Mouse (Mus musculus): ENCODE results near the gene Mrc2. TPM values are rescaled to one million over a fixed set of nuclear protein-coding genes. Genes with fewer than 3 reads are reported as not detected.

Gene Mrc2
- total RNA-seq, 2 experiments from 2014 or later, result 25.7 to 34.3 TPM

DNA sequence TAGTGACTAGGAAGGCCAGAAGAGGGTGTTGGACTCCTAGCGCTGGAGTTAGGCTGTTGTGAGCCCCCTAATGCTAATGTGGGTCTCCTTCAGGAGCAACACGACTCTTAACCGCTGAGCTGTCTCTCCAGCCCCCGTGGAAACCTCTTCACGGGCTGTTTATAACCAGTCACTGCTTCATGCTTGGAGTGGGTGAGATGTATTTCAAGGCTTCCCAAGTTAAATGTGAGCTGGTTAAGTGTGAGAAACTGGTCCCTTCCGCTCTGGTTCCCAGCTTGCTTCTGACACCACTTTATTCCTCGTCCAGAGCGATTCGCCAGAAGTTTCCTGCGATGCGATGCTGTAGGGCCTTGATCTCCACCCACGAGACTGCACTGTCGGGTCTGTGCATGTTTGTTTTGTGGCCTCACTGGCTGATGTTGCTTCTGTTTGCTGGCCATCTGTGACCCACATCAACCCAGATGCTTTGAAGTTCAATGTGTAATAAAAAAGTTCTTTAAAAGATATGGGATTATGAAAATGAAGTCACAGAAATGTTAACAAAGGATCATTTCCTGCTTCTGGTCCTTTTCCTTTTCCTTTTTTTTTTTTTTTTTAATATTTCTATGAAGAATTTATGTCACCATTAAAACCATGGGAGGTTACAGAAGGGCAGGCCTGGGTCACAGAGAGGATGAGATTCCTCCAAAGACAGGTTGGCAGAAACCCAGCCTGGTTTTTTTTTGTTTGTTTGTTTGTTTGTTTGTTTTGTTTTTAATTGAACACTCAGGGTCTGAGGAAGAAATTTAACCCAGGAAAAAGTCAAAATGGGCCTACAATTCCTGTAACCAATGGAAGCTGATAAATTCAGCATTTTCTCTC is 77.3 kb downstream of the Mrc2 start:
- intact Hi-C loops (cut with DNase I; ENCODE audit: low total_unique reads), result no loop called here
- no peak for DNase-seq

DNA sequence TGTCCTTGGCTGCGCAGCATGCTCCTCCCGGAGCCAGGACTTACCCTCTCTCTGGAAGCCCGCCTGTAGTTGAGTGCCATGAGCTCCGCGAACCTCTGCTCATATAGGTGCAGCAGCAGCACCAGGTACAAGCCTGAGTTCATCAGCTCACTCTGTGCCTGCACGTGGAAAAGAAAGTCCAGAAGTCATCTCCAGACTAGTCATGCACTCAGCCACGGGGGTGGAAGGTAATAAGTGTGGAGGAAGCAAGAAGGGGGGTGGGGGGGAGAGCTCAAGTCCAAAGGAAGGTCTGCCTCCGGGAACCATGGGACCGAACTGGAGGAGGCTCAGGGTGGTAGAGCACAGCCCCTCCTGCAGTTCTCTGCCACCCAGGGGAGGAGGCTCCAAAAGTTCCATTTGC is 79.4 kb downstream of the Mrc2 start:
- no peak for DNase-seq
- intact Hi-C loops (cut with DNase I; ENCODE audit: low total_unique reads), result no loop called here

DNA sequence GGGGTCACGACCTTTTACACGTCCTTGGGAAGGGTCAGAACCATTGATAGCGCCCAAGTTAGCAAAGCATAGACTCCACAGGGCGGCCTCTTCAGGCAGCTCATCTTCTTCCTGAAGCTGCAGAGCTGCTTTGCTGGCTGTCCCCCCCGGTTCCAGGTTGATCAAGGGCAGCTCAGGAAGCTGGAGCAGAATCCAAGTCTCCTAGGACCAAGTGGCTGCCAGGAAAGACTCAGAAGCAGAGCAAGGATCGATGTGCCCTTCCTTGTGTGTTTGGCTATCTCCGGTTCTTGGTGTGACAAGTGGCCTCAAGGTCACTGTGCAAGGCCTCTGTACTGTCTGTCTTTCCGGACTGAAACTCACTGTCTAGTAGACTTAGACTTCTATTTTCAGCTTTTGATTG is 81.4 kb downstream of the Mrc2 start:
- DNase-seq, result no peak
- intact Hi-C loops (cut with DNase I; ENCODE audit: low total_unique reads), result no loop called here

DNA sequence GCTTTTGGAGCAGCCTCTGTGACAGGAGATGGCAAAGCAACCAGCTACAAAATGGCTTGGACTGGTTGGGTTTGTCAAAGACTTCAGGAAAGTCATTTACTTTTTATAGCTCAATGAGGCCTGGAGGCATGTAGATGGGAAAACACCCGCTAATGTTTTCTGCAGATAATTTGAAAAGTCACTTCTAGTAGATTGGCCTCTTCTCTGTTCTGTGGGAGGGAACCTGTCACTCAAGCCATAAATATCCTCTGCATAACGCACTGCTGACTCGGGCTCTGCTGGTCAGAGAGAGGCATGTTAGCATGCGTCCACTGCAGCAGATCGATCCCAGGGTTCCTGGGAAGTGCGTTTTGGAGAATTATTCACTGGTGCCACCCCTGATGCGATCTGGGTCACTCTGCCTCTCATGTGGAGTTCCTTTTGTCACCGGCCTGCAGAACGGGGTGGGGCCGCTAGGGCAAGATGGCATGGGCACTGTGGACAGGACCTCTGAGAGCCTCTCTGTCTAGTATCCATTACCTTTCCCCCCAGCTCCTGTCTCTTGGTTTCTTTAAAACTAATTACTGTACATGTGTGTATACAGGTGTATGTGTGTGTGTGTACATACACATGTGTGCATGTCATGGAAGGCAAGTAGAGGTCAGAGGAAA is 82.2 kb downstream of the Mrc2 start:
- DNase-seq, result no peak
- intact Hi-C loops (cut with DNase I; ENCODE audit: low total_unique reads), result no loop called here

DNA sequence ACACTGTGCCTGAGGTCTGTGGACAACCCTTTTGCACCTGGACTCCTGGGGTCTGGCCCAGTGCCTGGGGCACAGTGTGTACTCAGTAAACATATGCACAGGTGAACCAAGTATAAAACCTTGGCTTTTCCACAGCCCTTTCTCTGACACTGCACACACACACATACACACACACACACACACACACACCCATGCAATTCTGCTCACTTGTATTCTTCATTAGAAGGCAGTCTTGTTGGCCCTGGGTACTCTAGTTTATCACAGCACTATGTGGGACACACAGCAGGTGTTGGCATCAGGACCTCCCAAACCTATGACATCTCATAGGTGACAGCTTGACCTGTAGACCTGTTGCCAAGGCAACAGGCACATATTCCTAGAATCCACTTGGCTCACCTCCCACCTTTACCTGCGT is 83.4 kb downstream of the Mrc2 start:
- intact Hi-C loops (cut with DNase I; ENCODE audit: low total_unique reads), result no loop called here
- no peak for DNase-seq

DNA sequence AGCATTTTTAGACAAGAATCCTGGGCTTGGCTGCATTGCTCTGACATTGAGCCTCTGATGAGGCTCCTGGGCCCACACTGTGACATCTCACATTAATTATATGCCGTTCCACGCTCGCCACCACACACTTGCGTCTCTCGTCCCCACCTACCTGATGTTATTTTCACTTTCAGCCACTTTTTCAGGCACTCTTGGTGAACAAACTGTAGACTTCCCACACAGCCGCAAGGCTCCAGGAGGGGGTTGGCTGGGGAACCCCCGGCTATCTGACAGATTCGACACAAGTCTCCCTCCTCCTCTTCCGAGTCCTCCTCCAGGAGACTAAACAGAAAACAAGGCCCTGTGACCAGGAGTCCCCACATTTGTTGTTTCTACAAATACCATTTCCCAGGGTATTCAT is 92.8 kb downstream of the Mrc2 start:
- no peak for DNase-seq
- intact Hi-C loops (cut with DNase I; ENCODE audit: low total_unique reads), result no loop called here

DNA sequence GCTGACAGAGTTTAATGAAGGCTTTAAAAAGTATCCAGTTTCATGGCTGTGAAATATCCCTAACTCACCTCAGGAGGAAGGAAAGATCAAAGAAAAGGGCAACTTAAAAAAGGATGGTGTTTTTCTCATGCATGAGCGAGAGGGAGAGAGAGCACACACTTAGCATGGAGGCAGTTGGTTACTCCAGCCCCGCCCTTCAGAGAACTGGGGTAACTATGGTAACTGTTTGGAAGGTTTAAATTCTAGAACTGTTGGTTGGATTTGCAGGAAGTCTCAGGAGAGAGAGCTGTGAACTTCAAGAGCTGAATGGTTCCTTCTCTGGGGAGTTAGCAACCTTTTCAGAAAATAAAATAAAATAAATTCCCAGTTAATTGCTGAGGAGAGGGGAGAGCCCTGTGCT is 96.2 kb downstream of the Mrc2 start:
- no peak for DNase-seq
- intact Hi-C loops (cut with DNase I; ENCODE audit: low total_unique reads), result no loop called here

DNA sequence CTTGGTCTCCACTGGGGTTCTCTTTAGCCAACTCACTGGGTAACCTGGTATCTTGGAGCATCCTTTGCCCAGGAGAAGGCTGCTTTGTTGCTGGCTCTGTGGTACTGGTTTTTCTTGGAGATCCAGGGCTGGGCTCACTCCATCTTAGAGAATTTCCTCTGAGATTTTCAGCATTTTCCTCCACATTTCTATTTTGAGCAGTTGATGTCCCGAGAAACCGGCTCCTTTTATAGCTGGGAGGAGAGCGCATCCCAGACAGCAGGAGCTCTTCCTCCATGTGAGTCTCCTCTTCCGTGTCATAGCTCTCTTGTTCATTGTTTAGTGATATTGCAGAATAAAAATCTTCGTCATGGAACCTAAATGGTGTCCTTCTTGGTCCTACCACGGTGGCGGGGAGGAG is 97.8 kb downstream of the Mrc2 start:
- no peak for DNase-seq
- intact Hi-C loops (cut with DNase I; ENCODE audit: low total_unique reads), result no loop called here

Other genes starting within 250 kb of the Mrc2 start
- not detected for gene Efcab3, start 229.1 kb upstream of the Mrc2 start, total RNA-seq (2021)
- 1 to 10 TPM; 6.9 to 9.6 TPM for gene Mettl2, start 166.2 kb upstream of the Mrc2 start, total RNA-seq (2021)
- not detected for gene Gm10842, start 145.8 kb upstream of the Mrc2 start, total RNA-seq (2021)
- gene Tlk2, start 113.8 kb upstream of the Mrc2 start, total RNA-seq (2021), result 10 to 100 TPM; 32.3 to 33.6 TPM
- gene March10, start 164.1 kb downstream of the Mrc2 start, total RNA-seq (2021), result not detected

Measured in gastrocnemius, postnatal 14 days (tissue).